Mouse (Mus musculus) heart, adult 2 months (tissue): ENCODE measurements around the gene Ccdc163. TPM values are rescaled to one million over a fixed set of nuclear protein-coding genes. Genes with fewer than 3 reads are reported as not detected.

Experiments
- DNase-seq, 2 experiments: peaks; one replicate each; pipeline ENCODE4 v3.0.0; 2021
- H3K27ac ChIP-seq: fragments of 200-600 bp; 2 replicates; pipeline ENCODE4 v1.8.1; 2022
- H3K27me3 ChIP-seq: fragments of 200-500 bp; 2 replicates; pipeline ENCODE4 v1.6.1; 2012; ENCODE audit warnings: mild to moderate bottlenecking, low read length, inconsistent platforms, mixed read lengths; ENCODE audit not compliant: control insufficient read depth, insufficient read depth
- H3K36me3 ChIP-seq: fragments of 200-500 bp; 2 replicates; pipeline ENCODE4 v1.6.1; 2012; ENCODE audit warnings: low read length, inconsistent platforms; ENCODE audit not compliant: control insufficient read depth, insufficient read depth
- H3K4me1 ChIP-seq: fragments of 200-500 bp; 2 replicates; pipeline ENCODE4 v1.6.1; 2011; ENCODE audit warnings: low read length; ENCODE audit not compliant: control insufficient read depth, insufficient read depth
- H3K4me3 ChIP-seq: fragments of 200-600 bp; 2 replicates; pipeline ENCODE4 v1.8.1; 2022
- H3K79me2 ChIP-seq: fragments of 200-500 bp; replicated peaks from 2 replicates; pipeline ENCODE4 v1.6.1; 2012; ENCODE audit warnings: mild to moderate bottlenecking, inconsistent platforms, low read length, moderate library complexity, mixed read lengths; ENCODE audit not compliant: control insufficient read depth, insufficient read depth
- H3K9ac ChIP-seq: fragments of 200-500 bp; 2 replicates; pipeline ENCODE4 v1.6.1; 2012; ENCODE audit warnings: low read depth, mild to moderate bottlenecking, control low read depth, inconsistent platforms, low read length, mixed read lengths
- CTCF ChIP-seq: fragments of 200-600 bp; IDR thresholded peaks from 2 replicates; pipeline ENCODE4 v1.8.1; 2022; ENCODE audit warnings: antibody characterized with exemption, mild to moderate bottlenecking, moderate library complexity
- EP300 ChIP-seq: fragments of 200-500 bp; IDR thresholded peaks from 2 replicates; pipeline ENCODE4 v1.6.1; 2011; ENCODE audit warnings: low read depth, low read length, control low read depth; ENCODE audit not compliant: insufficient read depth
- POLR2A ChIP-seq: fragments of 200-500 bp; IDR thresholded peaks from 2 replicates; pipeline ENCODE4 v1.6.1; 2011; ENCODE audit warnings: mild to moderate bottlenecking, low read depth, low read length, control low read depth; ENCODE audit not compliant: insufficient read depth
- WGBS: fragments of 180-500 bp; shearing (Covaris S2); methylation state at CpG from one replicate; pipeline ENCODE4 v1.1.7; 2018; 5-methylcytosine and 5-hydroxymethylcytosine counted together
- intact Hi-C: fragments of 180-260 bp; cut with DNase I; formaldehyde crosslinking; loops from one replicate; pipeline ENCODE4 v1.15.1; 2025
- polyA plus RNA-seq: library from polyadenylated mRNA; depleted of rRNA; stranded (reverse); fragments of >200 nt; gene quantifications from 2 replicates; pipeline ENCODE4 v1.2.3, GENCODE M21; 2012
- total RNA-seq, 2 experiments: library from RNA; stranded (reverse); gene quantifications; 2 replicates each; pipeline ENCODE4 v1.2.3; 2021

The Ccdc163 gene
- total and polyA plus RNA-seq, 3 experiments, result 4.3 to 17.2 (median 5.5) TPM

DNA sequence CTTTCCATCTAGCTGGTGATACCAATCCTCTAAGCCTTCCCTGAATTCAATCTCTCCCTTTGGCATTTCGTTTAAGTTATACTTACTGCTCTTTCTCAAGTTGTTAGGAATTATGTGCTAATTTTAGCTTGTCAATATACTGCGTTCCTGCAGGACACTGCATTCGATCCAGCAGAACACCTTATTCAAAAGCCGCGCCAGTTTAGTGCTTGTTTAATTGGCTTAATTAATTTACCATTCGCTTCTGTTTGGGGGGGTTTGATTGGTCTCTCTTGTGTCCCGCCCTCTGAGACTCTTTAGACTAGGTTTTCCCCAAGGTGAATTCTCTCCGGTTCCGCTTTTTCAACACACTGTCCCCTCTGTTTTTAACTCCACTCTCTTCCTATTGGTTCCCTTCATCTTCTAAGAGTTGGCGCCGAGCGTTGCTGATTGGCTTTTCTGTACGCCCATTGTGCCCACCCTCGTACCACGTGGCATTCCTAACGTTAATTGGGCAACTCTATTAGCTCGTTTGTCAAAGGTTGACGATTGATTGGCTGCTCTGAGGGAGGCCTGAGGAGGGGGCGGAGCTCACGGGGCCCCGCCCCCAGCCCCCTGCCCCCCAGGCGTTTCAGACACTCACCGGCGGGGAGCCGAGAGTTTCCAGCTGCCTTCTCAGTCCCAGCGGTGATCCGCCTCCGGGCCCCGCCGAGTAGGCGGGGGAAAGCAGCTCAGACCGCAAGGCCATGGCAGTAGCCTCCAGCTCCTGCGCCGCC, 12.2 kb downstream of the Ccdc163 start, which contains the start of gene Tesk2:
TSS of gene Tesk2 (plus strand) at position 606 of the 755 bp plus-strand sequence.
- DNase-seq, result peak; percentile 86 to 93
- H3K79me2 ChIP-seq, result no peaks in the 10 kb centered on the region
- H3K4me1 ChIP-seq, result peaks cover 2% of the 10 kb centered on the region; the same call in 1 of the 2 replicates
- no peak for TF ChIP-seq CTCF
- TF ChIP-seq EP300, result 0 out of 2 replicates have a peak, but pooled peaks have one; percentile 14
- peak; percentile 57 for TF ChIP-seq POLR2A
- no peaks in the 10 kb centered on the region for H3K36me3 ChIP-seq
- WGBS, result under 1% methylated on average over 34 of the region's 34 CpGs
- peak within 1 kb of the TSS; percentile 84 for H3K27ac ChIP-seq
- H3K9ac ChIP-seq, result peak within 1 kb of the TSS; percentile 87
- H3K27me3 ChIP-seq, result no peaks in the 10 kb centered on the region
- intact Hi-C loops, result no loop called here
- H3K4me3 ChIP-seq, result peak within 1 kb of the TSS; percentile 73

DNA sequence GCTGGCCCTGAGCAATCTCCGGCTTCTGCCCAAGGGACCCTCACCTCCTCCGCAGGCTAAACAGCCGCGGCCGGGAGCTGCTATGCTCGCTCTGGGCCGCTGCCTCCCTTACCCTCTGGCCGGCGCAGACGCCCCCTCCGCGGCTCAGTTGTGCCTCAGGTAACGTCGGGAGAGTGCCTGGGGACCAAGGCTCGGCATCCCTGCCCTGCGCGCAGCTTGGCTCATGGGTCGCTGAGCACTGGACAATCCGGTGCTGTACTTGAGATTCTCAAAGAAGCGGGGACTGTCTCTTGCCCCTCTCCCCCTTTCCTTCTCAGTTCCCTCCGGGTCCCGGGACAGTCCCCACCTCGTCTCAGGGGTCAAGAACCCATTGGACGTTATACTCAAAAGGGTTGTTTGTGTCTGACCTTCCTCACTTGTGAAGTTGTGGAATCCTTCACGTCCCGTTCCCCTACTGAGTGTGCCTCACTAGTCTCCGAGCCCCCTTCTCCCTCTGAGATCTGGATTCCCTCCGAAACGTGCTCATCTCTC, 12.9 kb downstream of the Ccdc163 start:
- no peak for DNase-seq
- no peak for TF ChIP-seq EP300
- TF ChIP-seq POLR2A, result no peak
- under 1% methylated on average over 29 of the region's 29 CpGs for WGBS
- Histone ChIP-seq H3K4me1 (peaks cover 2% of the 10 kb centered on the region; the same call in 1 of the 2 replicates), H3K9ac (peak overlapping the region; percentile 87), H3K27ac (peak overlapping the region; percentile 84), H3K4me3 (peak overlapping the region; percentile 73), H3K27me3 (no peaks in the 10 kb centered on the region), H3K79me2 (peaks cover 1% of the 10 kb centered on the region; the same call in 1 of the 2 replicates), H3K36me3 (no peaks in the 10 kb centered on the region)
- intact Hi-C loops, result no loop called here

DNA sequence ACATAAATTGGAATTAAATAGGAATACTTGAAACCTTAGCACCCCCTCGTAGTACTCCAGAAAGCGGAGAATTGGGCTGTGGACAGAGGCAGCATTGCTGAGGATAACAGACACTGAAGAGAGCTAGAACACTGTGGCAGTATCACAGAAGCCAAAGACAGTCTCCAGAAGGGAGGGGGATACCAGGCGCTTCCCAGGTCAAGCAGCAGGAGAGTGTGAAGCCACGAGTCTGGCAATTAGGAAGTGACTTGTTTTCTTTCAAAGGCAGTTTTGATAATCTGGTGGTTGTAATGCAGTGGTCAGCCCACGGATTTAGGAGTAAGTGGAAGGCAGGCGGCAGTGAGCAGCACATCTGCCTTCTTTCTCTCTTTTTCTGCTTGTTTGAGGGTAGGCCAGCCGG, 13.9 kb downstream of the Ccdc163 start:
- Histone ChIP-seq H3K9ac (no peak overlapping the region), H3K79me2 (peaks cover 1% of the 10 kb centered on the region; the same call in 1 of the 2 replicates), H3K4me3 (no peak overlapping the region), H3K4me1 (peaks cover 2% of the 10 kb centered on the region; the same call in 1 of the 2 replicates), H3K36me3 (no peaks in the 10 kb centered on the region), H3K27ac (no peak overlapping the region), H3K27me3 (no peaks in the 10 kb centered on the region)
- no peak for DNase-seq
- no peak for TF ChIP-seq EP300
- TF ChIP-seq POLR2A, result no peak
- TF ChIP-seq CTCF, result no peak
- intact Hi-C loops, result no loop called here
- 68% methylated on average over 7 of the region's 7 CpGs for WGBS

DNA sequence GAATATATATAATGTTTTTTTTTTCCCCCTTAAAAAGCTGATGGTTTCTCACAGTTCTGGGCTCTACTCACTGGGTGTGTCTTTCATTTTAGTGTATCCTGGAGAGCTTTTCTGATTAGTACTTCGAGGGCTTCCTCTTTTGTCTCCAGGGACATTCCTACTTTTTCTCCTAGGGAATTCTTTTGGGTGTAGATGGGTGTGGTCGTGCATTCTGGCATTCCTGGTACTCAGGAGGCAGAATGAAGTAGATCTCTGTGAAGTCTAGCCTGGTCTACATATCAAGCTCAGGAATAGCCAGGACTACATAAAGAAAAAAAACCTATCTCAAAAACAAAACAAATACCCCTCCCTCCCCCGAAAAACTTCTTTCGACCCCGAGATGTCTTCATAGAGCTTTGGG, 17.1 kb downstream of the Ccdc163 start:
- Histone ChIP-seq H3K9ac (no peak overlapping the region), H3K4me3 (no peak overlapping the region), H3K79me2 (peaks cover 1% of the 10 kb centered on the region; the same call in 1 of the 2 replicates), H3K27ac (no peak overlapping the region), H3K36me3 (no peaks in the 10 kb centered on the region), H3K27me3 (no peaks in the 10 kb centered on the region), H3K4me1 (peaks cover 2% of the 10 kb centered on the region; the same call in 1 of the 2 replicates)
- intact Hi-C loops, result no loop called here
- TF ChIP-seq CTCF (no peak), POLR2A (no peak), EP300 (no peak)
- no peak for DNase-seq
- 65% methylated on average over 5 of the region's 5 CpGs for WGBS

- intact Hi-C loops, result no loop called here
- 85% methylated on average over 3 of the region's 3 CpGs for WGBS
- H3K27me3 ChIP-seq, result no peaks in the 10 kb centered on the region
Observed at GRCm38 (mm10) chr4:116727401-116727800, 19.1 kb downstream of the Ccdc163 start.

GRCm38 (mm10) chr4:116729532-116729931, 21.2 kb downstream of the Ccdc163 start:
- WGBS, result 95% methylated on average over 3 of the region's 3 CpGs
- no peak for DNase-seq
- H3K79me2 ChIP-seq, result peaks cover 1% of the 10 kb centered on the region; the same call in 1 of the 2 replicates
- H3K27ac ChIP-seq, result no peak overlapping the region
- no peaks in the 10 kb centered on the region for H3K36me3 ChIP-seq
- TF ChIP-seq EP300 (no peak), CTCF (no peak), POLR2A (no peak)
- H3K4me3 ChIP-seq, result no peak overlapping the region
- no peaks in the 10 kb centered on the region for H3K27me3 ChIP-seq
- H3K9ac ChIP-seq, result no peak overlapping the region
- H3K4me1 ChIP-seq, result no peaks in the 10 kb centered on the region
- intact Hi-C loops, result no loop called here

More at GRCm38 (mm10) chr4:116727401-116727800, 19.1 kb downstream of the Ccdc163 start:
- no peak for DNase-seq
- H3K79me2 ChIP-seq, result peaks cover 1% of the 10 kb centered on the region; the same call in 1 of the 2 replicates
- no peaks in the 10 kb centered on the region for H3K4me1 ChIP-seq
- TF ChIP-seq CTCF, result no peak
- no peak for TF ChIP-seq POLR2A
- TF ChIP-seq EP300, result no peak
- H3K9ac ChIP-seq, result no peak overlapping the region
- H3K36me3 ChIP-seq, result no peaks in the 10 kb centered on the region
- H3K27ac ChIP-seq, result no peak overlapping the region
- no peak overlapping the region for H3K4me3 ChIP-seq
